Mouse (Mus musculus) retina, embryonic 14.5 days (tissue): ENCODE data around the gene Nr1h2.
A peak's percentile ranks its signal among the peaks of the same experiment; 100 is the strongest.

Experiments
- DNase-seq: peaks from one replicate; pipeline ENCODE4 v3.0.0-alpha.2; 2015; ENCODE audit warnings: low spot score

Nr1h2 gene

DNA sequence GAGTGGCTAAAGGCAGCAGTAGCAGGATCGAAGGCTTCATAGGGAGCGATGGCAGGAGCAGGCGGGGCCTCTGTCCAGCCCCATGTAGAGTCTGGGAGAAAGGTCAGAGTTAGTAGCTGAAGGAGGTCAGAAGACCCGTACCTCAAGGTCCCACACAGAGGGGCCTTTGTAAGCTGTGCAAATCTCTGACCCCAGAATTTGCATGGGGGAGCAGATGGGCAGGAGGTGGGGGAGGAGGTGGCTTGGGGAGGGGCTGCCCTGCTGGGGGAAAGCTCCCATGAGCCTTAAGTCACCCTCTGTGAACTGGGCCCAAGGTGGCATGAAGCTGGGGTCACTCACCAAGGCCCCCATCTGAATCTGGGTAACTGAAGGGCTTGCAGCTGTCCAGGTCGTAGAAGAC, 24.2 kb downstream of the Nr1h2 start:
- DNase-seq: no peak

DNA sequence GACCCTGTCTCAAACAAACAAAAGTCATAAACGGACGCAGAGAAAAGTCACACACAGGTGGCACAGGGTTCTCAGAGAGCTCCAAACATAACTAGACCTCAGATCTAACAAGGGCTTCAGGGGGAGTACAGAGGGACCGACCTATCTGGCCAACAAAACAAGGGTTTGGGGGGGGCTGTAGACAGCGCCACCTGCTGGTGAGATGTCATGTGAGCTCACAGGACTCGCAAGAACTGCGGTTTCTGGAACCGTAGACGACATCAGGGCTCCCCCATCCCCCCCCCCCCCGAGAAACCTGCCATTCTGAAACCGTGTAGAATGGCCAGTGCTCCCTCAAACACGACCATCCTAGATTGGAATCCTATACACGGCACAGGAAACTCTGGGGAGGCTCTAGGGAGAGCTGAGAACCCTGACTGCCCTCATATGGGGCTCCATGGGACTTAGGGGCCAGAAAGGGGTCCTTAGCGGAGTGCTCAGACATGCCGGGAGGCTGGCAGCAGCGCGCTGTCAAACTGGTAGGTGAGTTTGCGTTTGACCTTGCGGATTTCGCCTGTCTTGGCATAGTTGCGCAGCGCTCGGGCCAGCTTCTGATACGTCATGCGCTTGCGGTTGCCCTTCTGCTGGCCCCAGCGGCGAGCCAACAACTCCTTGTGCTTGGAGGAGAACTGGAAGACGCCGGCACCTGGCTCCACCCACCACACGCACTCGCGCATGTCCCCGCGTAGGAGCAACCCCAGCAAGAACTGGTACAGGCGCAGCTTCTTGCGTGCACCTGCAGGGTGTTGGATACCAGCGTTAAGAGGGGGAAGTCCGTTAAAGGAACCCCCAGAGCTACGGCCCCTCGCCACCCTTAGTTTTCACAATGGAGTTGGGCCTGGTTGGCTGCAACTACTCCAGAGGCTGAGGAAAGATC, 26.0 kb downstream of the Nr1h2 start:
- DNase-seq: peak; percentile 84

- no peak for DNase-seq
These were observed 27.2 kb downstream of the Nr1h2 start for GRCm38 (mm10) chr7:44526414-44527154.

- no peak for DNase-seq
These were observed 28.5 kb downstream of the Nr1h2 start for GRCm38 (mm10) chr7:44525126-44525832.

DNA sequence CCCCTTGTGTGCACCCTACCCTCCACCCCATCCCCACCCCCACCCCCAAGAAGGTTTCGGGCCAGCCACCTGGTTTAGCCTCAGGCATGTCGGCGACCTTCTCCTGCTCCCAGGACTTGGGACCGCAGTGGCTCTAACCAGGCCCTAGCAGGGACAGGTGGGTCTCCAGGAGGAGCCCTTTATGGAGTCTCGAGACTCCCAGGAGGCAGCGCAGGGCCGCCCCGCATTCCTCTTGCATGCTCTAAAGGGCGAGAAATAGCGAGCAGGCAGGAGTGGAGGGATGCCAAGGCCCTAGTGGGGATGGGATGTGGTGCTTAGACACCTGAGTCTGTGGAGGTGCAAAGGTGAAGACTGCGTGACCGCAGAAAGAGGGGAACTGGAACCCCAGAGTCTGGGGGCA, 29.2 kb downstream of the Nr1h2 start, which contains the start of gene Mybpc2:
TSS of gene Mybpc2 (minus strand) at position 155 of the 400 bp plus-strand sequence.
- DNase-seq: no peak

DNA sequence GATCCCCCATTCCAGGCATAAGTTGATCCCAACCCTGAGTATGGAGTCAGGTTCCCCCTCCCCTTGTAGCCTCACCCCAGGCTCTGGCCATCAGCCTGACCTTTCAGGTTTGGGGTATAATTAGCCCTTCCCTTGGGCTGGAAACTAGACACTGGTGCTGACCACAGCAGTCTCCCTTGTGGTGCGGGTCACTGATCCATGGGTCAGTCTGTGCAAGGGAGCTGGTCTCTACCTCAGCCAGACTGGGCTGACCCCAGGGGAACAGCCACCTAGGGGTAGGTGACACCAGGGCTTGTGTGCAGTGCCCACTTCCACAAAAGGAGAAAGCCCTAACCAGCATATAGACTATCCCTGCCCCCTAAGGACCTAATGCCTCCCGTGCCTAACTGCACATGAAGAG, 30.7 kb downstream of the Nr1h2 start:
- DNase-seq: no peak

GRCm38 (mm10) chr7:44521710-44522109, 32.0 kb downstream of the Nr1h2 start:
- peak; percentile 88 for DNase-seq

DNA sequence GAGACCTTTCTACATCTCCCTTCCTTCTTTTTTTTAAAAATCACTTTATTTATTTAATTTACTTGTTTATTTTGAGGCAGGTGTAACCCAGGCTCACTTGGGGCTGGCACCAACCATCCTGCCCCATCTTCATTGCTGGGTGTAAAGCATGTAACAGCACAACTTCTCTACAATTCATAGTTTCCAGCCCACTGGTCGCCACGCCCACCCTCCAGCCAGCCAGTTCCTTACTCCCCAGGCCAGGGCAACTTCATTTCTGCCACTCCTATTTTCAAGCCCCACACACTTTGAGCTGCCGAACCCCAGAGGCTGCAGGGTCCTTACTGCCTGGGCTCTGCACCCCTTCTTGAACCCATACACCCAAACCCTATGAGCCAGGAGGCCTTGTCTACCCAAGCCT, 32.8 kb downstream of the Nr1h2 start:
- DNase-seq: no peak

DNA sequence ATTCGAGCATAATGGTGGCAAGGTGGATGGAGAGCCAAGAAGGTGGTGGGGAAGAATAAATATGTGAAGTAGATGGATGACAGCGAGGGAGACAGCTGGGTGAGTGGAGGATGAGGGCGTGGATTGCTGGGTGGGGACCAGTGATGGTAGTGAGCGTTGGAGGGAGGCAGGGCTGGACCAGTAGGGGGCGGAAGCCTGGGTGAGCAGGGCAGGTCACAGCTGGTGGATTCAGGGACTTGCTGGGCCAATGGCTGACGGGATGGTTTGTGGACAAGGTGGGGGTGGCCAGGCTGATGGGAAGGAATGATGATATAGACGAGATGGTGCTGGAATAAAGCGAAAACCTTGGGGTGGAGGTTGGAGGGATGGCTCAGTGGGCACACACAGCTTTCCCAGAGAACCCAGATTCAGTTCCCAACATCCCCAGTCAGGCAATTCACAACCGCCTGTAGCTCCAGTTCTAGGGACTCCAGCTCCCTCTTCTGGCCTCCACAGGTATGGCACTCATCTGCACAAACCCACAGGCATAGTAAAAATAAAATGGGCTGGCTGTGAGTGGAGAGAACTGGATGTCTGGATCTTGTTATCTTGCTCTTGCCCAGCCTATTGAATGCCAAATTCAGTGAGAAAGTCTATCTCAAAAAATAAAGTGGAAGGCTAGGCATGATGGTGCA, 34.4 kb downstream of the Nr1h2 start:
- DNase-seq: peak; percentile 26

DNA sequence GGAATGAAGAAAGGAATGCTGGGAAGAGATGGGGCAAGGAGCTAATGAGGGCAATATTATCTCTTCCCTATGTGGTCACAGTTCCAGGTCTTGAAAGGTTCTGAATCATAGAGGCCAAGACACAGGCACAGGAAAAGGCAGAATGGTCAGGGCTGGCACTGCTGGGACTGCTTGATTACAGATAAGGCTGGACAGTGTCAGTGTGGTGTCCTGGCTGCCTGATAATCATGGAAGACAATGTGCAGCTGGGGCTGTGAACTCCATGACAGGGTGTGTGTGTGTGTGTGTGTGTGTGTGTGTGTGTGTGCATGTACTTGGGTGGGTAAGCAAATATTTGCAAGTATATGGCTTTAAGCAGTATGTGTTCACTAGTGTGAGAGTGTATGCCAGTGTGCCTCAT, 46.3 kb downstream of the Nr1h2 start:
- no peak for DNase-seq

- peak; percentile 87 for DNase-seq
These were observed 52.1 kb downstream of the Nr1h2 start for GRCm38 (mm10) chr7:44501563-44502115.

DNA sequence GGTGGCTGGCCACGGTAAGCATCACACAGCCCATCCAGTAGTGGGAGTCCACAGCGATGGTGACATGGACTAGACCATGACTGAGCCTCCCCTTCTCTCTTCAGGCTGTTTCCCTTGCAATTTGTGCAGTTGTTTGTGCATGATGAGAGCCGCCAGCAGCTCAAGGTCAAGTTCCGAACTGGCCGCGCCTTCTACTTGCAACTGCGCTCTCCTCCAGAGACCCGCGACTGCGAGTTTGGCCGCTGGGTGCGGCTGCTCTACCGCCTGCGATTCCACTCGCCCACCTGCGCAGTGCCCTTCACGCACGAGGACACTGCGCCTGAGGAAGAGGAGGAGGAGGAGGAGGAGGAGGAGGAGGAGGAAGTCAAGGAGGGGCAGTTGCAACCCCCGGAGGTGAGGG, 53.7 kb downstream of the Nr1h2 start:
- DNase-seq: no peak
